Mouse (Mus musculus): Measurements from ENCODE around the gene Bcl9. TPM values are rescaled to one million over a fixed set of nuclear protein-coding genes. Genes with fewer than 3 reads are reported as not detected.

The Bcl9 gene
- total RNA-seq, 2 experiments from 2014 or later: 24.6 to 27.2 TPM

DNA sequence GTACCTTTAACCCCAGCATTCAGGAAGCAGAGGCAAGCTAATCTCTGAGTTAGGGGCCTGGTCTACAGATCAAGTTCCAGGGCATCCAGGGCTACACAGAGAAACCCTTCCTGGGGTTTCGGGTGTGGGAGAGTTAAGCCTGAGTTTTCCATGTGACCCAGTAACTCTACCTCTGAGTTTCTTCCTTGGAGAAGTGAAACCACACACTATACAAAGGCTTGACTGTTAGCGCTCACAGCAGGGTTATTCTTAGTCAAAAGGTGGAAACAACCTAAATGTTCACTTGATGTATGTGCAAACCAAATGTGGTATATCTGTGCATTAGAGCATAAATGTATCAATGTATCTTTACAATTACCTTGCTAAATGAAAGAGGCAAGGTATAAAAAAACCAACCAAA lies 59.2 kb downstream of the Bcl9 start:
- DNase-seq: no peak
- intact Hi-C loops (cut with DNase I): no loop called here

DNA sequence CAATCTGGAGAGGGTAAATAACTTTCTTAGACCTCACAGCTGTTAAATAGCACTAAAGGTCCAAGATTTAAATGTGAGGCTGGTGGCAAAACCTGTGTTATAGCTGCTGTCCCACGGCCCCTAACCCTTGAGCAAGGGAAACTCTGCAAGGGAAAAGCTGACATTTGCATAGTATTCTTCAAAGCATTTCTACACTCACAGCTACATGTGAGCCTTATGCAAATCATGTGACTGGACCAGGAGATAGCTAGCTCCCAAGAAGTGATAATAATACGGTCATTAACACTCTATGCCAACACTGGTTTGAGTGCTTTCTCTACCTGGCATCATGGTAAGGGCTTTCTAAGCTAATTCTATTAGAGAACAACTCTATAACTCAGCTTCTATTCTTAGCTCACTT lies 60.3 kb downstream of the Bcl9 start:
- DNase-seq: no peak
- intact Hi-C loops (cut with DNase I): no loop called here

DNA sequence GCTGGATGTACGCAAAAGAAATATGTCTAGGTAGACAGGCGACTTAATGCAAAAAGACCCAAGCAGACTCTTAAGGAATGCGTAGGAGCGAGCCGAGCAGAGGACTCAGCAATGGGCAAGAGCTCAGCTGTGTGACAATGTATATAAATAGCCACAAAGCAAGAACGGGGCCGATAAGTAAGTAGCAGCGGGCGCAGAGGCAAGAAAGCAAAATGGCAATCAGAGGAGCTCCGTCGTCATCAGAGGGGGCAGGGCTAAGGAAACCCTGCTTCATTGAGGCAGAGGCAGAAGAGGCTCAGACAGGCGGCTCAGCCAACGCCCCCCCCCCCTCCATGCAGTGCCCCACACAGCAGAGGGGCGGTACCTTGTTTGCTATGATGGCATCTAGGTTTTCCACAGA lies 62.9 kb downstream of the Bcl9 start:
- DNase-seq: peak in 1 of 2 experiments; percentile 12
- intact Hi-C loops (cut with DNase I): no loop called here

DNA sequence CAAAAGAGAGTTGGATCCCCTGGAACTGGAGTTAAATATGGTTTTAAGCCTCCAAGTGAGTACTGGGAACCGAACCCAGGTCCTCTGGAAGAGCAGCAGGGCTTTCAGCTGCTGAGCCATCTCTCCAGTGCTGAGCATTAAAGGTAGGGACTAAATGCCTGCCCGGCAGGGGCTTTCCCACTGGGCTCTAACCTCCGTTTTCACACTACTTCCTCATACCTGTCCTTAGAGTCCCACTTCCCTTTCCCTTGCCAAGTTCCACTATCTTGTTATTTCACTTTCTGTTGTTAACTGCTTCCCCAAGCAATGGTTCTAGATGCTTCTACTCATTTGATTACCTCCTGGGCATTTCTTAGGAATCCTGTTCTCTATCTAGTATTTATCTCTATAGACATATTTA lies 65.4 kb downstream of the Bcl9 start:
- DNase-seq: no peak
- intact Hi-C loops (cut with DNase I): no loop called here

DNA sequence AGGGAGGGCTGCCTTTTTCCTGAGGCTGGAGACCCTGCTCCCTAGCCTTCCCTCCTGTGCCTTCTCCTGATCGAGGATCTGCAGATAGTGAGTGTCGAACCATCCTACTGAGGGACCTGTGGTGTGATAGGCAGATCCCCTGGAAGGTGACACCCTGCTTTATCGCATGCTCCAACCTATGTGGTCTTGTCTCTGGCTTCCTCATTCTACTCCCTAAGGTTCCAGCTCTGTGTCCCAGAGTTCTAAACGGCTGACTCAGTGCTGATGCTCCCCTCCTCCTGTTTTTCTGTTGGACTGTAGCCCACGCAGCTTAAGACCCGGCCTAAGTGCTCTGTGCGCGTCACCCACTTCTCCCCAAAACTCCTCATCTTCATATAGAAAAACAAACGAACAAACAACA lies 65.9 kb downstream of the Bcl9 start:
- intact Hi-C loops (cut with DNase I): no loop called here
- DNase-seq: no peak

DNA sequence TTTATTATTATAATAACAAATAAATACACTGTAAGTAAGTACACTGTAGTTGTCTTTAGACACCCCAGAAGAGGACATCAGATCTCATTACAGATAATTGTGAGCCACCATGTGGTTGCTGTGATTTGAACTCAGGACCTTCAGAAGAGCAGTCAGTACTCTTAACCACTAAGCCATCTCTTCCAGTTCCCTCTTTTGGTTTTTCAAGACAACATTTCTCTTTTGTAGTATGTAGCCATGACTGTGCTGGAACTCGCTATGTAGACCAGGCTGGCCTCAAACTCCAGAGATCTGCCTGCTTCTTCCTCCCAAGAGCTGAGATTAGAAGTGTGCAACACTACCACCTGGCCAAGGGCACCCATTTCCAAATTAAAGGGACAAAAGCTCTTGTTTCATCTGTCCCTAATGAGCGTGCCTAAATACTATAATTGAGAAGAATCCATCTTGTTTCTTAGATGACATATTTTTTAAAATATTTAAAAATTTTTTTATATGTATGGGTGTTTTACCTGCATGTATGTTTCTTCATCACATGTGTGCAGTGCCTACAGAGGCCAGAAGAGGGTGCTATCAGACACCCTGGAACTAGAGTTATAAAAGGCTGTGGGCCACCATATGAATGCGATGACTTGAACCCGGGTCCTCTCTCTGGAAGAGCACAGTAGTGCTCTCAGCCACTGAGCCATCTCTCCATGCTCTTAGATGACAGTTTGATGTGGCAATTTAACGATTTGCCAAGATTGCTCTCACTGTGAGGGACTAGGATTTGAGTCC lies 66.9 kb downstream of the Bcl9 start:
- DNase-seq: no peak
- intact Hi-C loops (cut with DNase I): no loop called here

DNA sequence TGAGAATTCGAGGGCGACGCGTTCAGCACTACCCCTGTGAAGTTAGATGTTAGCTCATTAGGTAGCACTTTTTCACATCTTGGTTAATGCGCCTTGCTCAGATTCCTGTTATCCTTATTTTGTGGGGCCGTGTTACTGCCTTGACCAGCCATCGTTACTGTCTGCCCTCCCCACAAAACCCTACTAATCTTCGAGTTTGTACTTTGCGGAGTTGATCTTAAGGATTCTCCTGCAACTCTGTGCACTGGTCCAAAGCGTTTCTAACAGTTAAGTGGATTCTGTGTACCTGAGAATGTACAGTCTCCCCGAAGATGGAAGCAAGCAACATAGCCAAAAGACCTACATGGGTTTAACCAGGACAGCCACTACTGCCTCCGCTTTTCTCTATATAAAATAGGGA lies 69.3 kb downstream of the Bcl9 start:
- intact Hi-C loops (cut with DNase I): loop anchor here (1.0 to 5.0 kb wide), 2 partner anchors 69 to 71 kb away; partner anchors contain the start of genes Acp6 and Bcl9
- no peak for DNase-seq

DNA sequence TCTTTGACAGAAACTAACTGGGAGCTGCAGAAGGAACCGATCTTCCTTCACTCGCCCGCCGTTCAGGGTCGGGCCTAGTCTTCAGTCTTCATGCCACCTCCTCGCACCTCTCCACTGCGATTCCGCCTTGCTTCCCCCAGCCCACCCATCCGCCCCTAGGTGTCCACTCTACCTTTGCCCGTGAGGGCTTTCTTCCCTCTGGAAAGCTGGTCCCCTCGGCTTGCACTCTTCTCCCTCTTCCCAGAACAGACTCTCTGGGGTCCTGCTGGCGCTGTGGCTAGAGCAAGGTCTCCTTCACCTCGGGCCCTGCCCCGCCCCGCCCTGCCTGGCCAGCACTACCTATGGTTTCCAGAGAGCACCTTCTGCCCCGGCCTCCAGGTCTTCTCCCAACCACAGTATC lies 69.7 kb downstream of the Bcl9 start:
- intact Hi-C loops (cut with DNase I): loop anchor here (1.0 to 5.0 kb wide), 2 partner anchors 69 to 71 kb away; partner anchors contain the start of genes Acp6 and Bcl9
- DNase-seq: no peak

DNA sequence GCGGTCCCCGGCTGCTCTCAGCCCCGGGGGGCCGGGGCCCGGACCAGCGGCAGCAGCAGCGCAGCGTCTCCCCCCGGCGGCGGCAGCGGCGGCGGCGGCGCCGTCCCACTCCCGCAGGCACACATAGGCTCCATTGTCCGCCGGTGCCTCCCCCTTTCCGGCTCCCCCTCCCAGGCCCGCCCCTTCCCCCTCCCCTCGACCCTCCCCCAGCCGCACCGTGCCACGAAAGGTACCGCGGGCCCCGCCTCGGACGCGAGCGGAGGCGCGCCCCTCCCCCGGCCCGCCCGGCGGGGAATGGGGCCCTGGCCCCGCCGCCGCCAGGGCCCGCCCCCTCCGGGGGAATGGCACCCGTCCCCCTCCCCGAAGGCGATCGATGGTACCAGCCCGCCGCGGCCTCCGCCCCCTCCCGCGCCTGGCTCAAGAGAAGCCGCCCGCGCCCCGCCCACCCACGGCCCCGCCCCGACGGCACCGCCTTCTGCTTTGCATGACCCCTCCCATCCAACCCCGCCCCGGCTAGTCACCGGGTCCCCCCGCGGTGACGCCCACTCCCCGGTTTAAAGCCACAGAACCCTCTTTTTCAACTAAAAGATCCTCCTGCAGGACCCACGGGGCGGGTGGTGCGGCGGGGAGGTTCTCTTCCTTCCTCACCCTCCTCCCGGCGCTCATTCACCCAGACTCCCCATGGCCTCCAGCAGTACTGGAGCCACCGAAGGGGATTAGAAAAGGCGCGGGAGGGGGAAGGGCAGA lies 70.3 kb downstream of the Bcl9 start:
- intact Hi-C loops (cut with DNase I): loop anchor here (1.0 to 5.0 kb wide), 2 partner anchors 70 kb away; partner anchors contain the start of genes Acp6 and Bcl9
- peak; percentile 93 to 94 for DNase-seq

DNA sequence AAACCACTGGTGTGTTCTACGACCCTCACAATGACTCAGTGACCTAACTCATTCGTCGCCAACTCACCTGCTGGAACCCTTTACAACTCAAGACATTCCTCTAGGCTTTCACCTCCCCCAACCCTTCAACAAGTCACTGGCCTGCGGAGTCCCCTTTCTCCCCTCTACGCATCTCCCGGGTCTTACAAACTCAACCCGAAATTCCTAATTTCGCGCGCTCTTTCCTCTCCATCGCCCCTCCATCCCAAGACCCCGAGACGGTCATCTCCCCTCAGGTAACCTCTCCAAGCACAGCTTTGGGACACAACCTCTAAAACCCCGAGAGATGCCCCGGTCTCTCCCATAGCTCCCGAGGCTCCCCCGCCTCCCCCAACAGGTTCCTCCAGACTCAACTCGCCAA lies 71.0 kb downstream of the Bcl9 start:
- no peak for DNase-seq
- intact Hi-C loops (cut with DNase I): loop anchor here (5.0 kb wide), 1 partner anchor 69 kb away; the partner anchor contains the start of gene Acp6

DNA sequence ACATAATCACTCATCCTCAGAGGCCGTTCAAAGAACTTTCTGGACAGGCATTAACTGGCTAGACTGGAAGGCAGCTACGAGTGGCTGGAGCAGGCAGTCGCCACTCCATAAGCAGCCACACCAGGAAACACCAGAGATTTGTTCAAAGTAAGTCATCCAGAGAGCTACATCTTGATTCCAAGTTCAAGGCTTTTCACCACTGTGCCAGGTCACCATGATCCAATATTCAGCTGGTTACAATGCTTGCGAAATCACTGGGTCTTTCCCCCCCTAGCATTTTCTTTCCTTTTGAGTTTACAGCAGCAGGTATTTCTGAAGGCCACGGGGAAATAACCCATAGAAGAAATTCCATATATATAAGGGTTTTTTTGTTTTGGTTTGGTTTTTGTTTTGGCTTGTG lies 72.5 kb downstream of the Bcl9 start:
- intact Hi-C loops (cut with DNase I): loop anchor here (5.0 kb wide), 1 partner anchor 68 kb away; the partner anchor contains the start of gene Acp6
- no peak for DNase-seq

DNA sequence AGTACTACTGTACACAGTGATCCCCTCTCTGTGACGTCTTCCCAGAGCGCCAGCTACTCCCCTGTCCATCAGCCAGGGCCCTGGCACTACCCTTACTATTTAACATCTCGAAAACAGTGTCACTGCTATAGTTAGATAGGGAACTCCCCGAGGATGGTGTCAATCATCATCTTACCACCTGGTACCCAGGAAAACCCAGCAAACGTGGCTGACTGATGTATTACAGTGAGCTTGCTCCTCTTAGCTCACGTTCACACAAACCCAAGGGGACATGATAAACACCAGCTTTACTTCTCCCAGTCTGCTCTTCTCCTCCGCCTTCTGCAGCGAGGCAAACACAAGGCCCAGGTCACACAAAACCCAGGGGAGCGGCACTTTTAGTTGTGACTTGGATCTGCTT lies 74.5 kb downstream of the Bcl9 start:
- intact Hi-C loops (cut with DNase I): no loop called here
- DNase-seq: no peak

DNA sequence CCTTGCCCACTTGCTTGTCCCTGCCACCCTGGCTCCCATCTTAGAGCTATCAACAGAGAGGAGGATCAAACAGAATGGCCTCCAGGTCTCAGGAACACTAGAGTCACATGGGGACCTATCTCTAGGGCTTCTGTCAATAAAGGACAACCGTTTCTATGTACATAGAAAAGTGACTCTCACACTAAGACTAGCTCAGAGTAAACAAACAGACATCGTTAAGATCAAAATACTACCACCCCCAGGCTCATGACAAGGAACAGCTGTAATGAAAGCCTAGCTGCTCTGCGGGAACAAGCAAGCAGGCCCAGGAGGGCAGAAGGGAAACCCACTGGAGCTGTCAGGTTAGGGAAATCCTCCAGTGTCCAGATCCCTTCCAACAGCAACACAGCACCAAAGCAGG lies 82.2 kb downstream of the Bcl9 start:
- intact Hi-C loops (cut with DNase I): no loop called here
- no peak for DNase-seq

DNA sequence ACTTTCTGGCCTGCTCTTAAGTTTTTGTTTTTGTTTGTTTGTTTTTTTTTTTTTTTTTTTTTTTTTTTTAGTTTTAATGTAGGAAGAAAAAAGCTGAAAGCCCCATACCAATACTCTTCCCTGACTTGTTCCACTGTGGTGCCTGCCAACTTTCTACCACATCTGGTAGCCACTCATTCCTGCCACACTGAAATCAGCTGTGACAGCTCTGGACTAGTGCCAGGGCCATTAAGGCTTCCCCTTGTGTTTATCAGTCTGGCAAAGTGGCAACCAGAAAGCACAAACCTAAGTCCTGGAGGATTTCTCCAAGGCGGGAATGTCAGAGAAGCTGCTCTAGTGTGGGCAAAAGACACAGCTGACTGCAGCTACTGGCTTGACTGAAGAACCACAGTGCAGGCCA lies 83.3 kb downstream of the Bcl9 start:
- intact Hi-C loops (cut with DNase I): no loop called here
- peak; percentile 50 to 65 for DNase-seq

DNA sequence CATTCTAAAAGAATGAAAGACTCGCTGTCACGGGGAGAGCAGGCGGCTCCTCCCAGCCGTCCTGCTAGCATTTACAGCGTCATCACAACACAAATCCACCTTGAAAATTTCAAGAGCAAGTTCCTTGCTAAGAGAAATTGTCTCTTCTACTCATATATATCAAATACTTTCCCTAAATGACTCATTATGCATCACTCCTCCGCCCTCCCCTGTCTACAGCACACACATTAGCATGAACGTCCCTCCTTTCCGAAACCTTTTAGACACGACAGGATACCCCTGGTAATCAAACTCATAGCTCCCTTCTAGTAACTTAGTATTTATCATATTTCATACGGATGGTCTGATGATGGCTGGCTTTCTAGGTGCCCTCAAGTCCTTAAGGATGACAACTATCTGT lies 83.8 kb downstream of the Bcl9 start:
- intact Hi-C loops (cut with DNase I): no loop called here
- no peak for DNase-seq

DNA sequence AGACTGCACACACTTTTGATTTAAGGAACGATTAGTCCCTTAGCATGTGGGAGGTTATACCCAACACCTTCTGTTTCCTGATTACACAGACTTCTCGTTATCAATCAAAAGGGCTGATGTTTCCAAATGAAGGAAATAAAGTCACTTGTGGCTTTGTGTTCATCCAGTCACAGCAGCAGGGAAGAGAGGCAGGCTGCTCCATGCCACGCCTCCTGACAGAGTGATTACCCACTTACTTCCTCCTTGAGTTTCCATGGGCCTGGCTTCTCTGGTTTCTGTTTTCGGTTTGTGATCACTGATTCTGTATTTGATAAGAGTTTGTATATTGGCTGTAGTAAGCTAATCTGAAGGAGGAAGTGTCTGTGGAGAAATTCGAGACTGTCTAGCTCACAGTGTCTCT lies 86.5 kb downstream of the Bcl9 start:
- no peak for DNase-seq
- intact Hi-C loops (cut with DNase I): no loop called here

DNA sequence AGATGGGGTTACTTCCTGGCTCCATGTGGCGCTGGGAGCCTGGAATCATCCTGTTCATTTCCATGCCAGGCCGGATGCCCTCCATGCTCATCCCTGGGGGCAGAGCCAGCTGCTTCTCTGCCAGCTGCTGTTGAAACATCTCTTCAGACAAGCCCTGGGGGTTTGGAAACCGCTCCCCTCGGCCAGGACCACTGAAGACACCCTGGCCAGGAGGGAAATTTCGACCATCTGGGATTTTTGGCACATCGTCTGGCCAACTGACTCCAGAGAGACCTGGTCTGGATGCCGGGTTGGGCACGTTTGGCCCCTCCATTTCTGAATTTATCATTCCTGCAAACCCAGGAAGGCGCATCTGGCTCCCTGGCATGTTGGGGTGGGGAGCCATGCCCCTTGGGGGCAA lies 88.4 kb downstream of the Bcl9 start:
- intact Hi-C loops (cut with DNase I): no loop called here

DNA sequence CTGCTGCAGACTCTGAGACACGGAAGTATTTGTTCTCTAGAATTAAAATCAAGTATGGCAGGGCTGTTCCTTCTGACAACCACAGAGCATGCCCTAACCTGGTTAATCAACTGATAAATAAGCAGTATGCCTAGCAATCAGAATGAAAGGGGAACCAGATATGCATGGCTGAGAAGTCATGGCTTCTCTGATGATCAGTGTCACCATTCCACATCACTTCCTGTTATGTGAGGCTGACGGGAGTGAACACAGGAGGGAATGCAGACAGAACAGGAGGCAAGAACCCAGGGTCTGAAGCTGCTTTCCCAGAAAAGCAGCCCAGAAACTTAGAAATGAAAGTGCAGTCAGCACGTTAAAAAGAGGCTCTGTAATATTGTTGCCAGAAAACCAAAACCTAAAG lies 91.2 kb downstream of the Bcl9 start:
- intact Hi-C loops (cut with DNase I): no loop called here
- no peak for DNase-seq

More for the DNA sequence above, 88.4 kb downstream of the Bcl9 start:
- no peak for DNase-seq

DNA sequence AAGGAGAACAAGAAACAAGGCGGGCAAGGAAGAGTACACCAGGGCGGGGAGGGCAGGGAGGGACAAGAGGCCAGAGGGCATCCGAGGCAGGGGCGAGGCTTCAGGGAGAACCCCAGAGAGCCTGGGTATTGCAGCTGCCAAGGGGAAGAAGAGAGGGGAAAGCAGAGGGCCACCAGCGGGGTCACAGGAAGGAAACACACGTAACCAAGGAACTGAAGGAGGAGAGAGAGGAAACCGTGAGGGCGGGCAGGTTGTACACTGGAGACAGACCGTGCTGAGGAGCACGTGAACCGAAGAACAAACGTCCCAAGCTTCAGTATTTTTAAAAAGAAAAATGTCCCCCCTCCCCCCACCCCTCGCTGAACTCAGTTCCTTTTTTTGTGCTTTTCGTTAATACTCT lies 93.8 kb downstream of the Bcl9 start:
- no peak for DNase-seq
- intact Hi-C loops (cut with DNase I): no loop called here

DNA sequence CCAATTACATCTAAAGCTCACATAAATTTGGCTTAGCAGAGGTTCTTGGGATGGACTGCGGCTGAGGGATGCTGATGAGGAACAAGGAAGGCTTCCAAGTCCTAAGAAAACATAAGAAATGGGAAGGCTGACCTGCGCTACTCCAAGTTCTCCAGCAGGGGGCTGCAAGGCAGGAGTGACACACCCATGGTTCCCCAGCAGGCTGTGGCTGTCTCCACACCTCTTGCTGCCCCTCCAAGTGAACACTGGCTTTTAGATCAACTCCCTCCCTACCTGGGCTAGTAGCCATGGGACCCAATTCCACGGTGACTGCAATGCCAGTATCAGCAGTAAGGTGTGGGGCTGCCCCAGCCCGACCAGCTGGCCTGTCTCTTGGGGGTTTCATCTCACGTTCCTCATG lies 95.8 kb downstream of the Bcl9 start:
- intact Hi-C loops (cut with DNase I): loop anchor here (1.0 kb wide), 1 partner anchor 137 kb away; no protein-coding TSS in a partner anchor
- DNase-seq: peak; percentile 64 to 80

DNA sequence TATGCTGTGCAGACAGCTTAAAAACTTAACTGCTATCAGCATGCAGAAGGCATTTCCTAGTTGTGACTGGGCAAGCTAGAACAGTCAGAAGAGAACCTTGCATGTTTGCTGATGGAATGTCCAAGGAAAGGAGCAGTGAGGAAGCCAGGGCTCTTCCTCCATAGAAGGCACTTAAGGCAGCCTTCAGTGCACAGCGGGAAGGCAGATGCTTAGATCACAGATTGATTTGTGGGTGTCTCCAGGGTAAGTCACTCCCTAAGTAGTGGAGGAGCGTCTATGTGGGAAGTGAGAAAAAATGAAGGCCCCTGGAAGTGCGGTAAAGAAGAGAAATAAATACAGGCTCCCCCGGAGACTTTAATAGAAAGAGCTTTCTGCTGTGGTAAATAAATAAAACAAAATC lies 98.5 kb downstream of the Bcl9 start:
- intact Hi-C loops (cut with DNase I): no loop called here
- no peak for DNase-seq

DNA sequence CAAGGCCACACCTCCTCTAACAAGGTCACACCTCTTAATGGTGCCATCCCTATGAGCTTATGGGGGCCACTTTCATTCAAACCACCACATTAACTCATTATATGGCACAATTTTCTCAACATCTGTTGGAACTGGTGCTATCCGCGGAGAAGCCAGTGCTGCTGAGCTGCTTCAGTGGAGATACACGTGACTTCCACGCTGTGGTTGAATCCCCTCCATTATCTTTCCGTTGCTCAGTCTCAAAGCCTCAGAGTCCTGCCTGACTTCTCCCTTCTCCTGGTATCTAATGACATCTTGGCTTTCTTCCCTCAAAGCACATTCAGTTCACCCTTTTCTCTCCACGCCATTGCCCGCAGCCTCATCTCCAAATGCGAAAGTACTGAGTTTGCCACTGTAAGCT lies 101.1 kb downstream of the Bcl9 start:
- no peak for DNase-seq
- intact Hi-C loops (cut with DNase I): no loop called here

Data from heart, postnatal 14 days (tissue).